Mouse (Mus musculus) MEL (cell line): Measurements from ENCODE around the gene Pcsk5.

ENCODE experiments used
- CHD1 ChIP-seq: IDR thresholded peaks from 2 replicates; pipeline ENCODE4 v1.6.1; 2012; ENCODE audit warnings: low read depth, mild to moderate bottlenecking, inconsistent platforms, low read length, improper control_type of control experiment
- CTCF ChIP-seq, 3 experiments: IDR thresholded peaks in 2 of 3; conservative IDR thresholded peaks in 1 of 3; 2 replicates each; pipeline ENCODE4 v1.5.1; 2011 to 2012; ENCODE audit warnings: low read length in 3 of 3, low read depth in 2 of 3, mild to moderate bottlenecking in 2 of 3, improper control_type of control experiment in 1 of 3, inconsistent platforms in 1 of 3, mixed read lengths in 1 of 3, moderate library complexity in 1 of 3; ENCODE audit not compliant: control insufficient read depth in 1 of 3, insufficient read depth in 1 of 3, poor library complexity in 1 of 3, severe bottlenecking in 1 of 3
- GATA1 ChIP-seq: IDR thresholded peaks from 2 replicates; pipeline ENCODE4 v1.6.1; 2011; ENCODE audit warnings: low read depth, low read length, improper control_type of control experiment
- JUND ChIP-seq: IDR thresholded peaks from 2 replicates; pipeline ENCODE4 v1.6.1; 2011; ENCODE audit warnings: low read depth, mild to moderate bottlenecking, improper control_type of control experiment, low read length
- MEF2A ChIP-seq: IDR thresholded peaks from 2 replicates; pipeline ENCODE4 v1.6.1; 2014; ENCODE audit warnings: low read depth, mild to moderate bottlenecking, inconsistent platforms, low read length, improper control_type of control experiment; ENCODE audit not compliant: poor library complexity, insufficient replicate concordance, severe bottlenecking; ENCODE audit errors: extremely low read depth
- POLR2A ChIP-seq, 2 experiments: IDR thresholded peaks; 2 replicates each; pipeline ENCODE4 v1.6.1; 2011 to 2012; ENCODE audit warnings: low read length in 2 of 2, mild to moderate bottlenecking in 2 of 2, control low read depth in 1 of 2, improper control_type of control experiment in 1 of 2, low read depth in 1 of 2, moderate library complexity in 1 of 2; ENCODE audit not compliant: control insufficient read depth in 1 of 2, insufficient read depth in 1 of 2, poor library complexity in 1 of 2
- TCF12 ChIP-seq: IDR thresholded peaks from 2 replicates; pipeline ENCODE4 v1.6.1; 2014; ENCODE audit warnings: low read depth, mild to moderate bottlenecking, inconsistent platforms, low read length, improper control_type of control experiment, moderate library complexity
- USF1 ChIP-seq: IDR thresholded peaks from 2 replicates; pipeline ENCODE4 v1.6.1; 2014; ENCODE audit warnings: low read depth, mild to moderate bottlenecking, inconsistent platforms, low read length, improper control_type of control experiment, moderate library complexity
- ZMIZ1 ChIP-seq: IDR thresholded peaks from 2 replicates; pipeline ENCODE4 v1.6.1; 2012; ENCODE audit warnings: low read depth, mild to moderate bottlenecking, inconsistent platforms, low read length, improper control_type of control experiment, moderate library complexity

GRCm38 (mm10) chr19:17866317-17866891, 29.0 kb upstream of the Pcsk5 start:
- no peak for TF ChIP-seq GATA1
- no peak for TF ChIP-seq CTCF (IDR thresholded peaks at IDR 0.05 in 2 of 3, conservative IDR thresholded peaks at IDR 0.05 in 1 of 3; ENCODE audit: control insufficient read depth in 1 of 3, insufficient read depth in 1 of 3, low read depth in 2 of 3, low read length in 3 of 3, poor library complexity in 1 of 3, severe bottlenecking in 1 of 3)
- no peak for TF ChIP-seq USF1
- TF ChIP-seq POLR2A (IDR thresholded peaks at IDR 0.05; ENCODE audit: control insufficient read depth in 1 of 2, insufficient read depth in 1 of 2, low read depth in 1 of 2, low read length in 2 of 2, poor library complexity in 1 of 2): no peak
- TF ChIP-seq TCF12: no peak
- no peak for TF ChIP-seq MEF2A
- no peak for TF ChIP-seq JUND
- TF ChIP-seq ZMIZ1: no peak
- no peak for TF ChIP-seq CHD1
